Mouse (Mus musculus): ENCODE data around the gene Dlgap1.
A peak's percentile ranks its signal among the peaks of the same experiment; 100 is the strongest.
"Not testable (repeated sequence)": the region's sequence is repeated elsewhere in the genome, so short reads cannot be mapped to it uniquely, and the experiment has no call there.

Gene Dlgap1

GRCm38 (mm10) chr17:70827463-70828179 lies 858.7 kb downstream of the Dlgap1 start:
- DNase-seq = not testable (repeated sequence)

- DNase-seq = no peak
Measured at GRCm38 (mm10) chr17:70828180-70828528, 859.3 kb downstream of the Dlgap1 start.

GRCm38 (mm10) chr17:70828569-70828968 lies 859.7 kb downstream of the Dlgap1 start:
- DNase-seq = no peak

GRCm38 (mm10) chr17:70829217-70829616 lies 860.3 kb downstream of the Dlgap1 start:
- no peak for DNase-seq

GRCm38 (mm10) chr17:70829943-70830715 lies 861.3 kb downstream of the Dlgap1 start:
- DNase-seq = no peak

- DNase-seq = no peak
Measured at GRCm38 (mm10) chr17:70831591-70831990, 862.7 kb downstream of the Dlgap1 start.

- peak; percentile 62 to 71 for DNase-seq
Measured at GRCm38 (mm10) chr17:70832544-70832943, 863.7 kb downstream of the Dlgap1 start.

- peak; percentile 29 to 35 for DNase-seq
Measured at GRCm38 (mm10) chr17:70834430-70834965, 865.6 kb downstream of the Dlgap1 start.

- no peak for DNase-seq
Measured at GRCm38 (mm10) chr17:70835071-70835790, 866.4 kb downstream of the Dlgap1 start.

GRCm38 (mm10) chr17:70836820-70837219 lies 867.9 kb downstream of the Dlgap1 start:
- no peak for DNase-seq

- not testable (repeated sequence) for DNase-seq
Measured at GRCm38 (mm10) chr17:70837474-70837873, 868.6 kb downstream of the Dlgap1 start.

GRCm38 (mm10) chr17:70838031-70838430 lies 869.2 kb downstream of the Dlgap1 start:
- no peak for DNase-seq

- DNase-seq = no peak
Measured at GRCm38 (mm10) chr17:70838533-70838932, 869.7 kb downstream of the Dlgap1 start.

- DNase-seq = no peak
Measured at GRCm38 (mm10) chr17:70843252-70843651, 874.4 kb downstream of the Dlgap1 start.

- peak; percentile 25 to 35 for DNase-seq
Measured at GRCm38 (mm10) chr17:70844971-70845370, 876.1 kb downstream of the Dlgap1 start.

GRCm38 (mm10) chr17:70845543-70845942 lies 876.7 kb downstream of the Dlgap1 start:
- DNase-seq = no peak

- no peak for DNase-seq
Measured at GRCm38 (mm10) chr17:70846111-70846644, 877.3 kb downstream of the Dlgap1 start.

- peak in 1 of 2 experiments; percentile 73 for DNase-seq
Measured at GRCm38 (mm10) chr17:70847086-70847485, 878.2 kb downstream of the Dlgap1 start.

GRCm38 (mm10) chr17:70847751-70848510 lies 879.1 kb downstream of the Dlgap1 start:
- DNase-seq = no peak

- peak; percentile 64 to 74 for DNase-seq
Measured at GRCm38 (mm10) chr17:70848511-70849398, 879.9 kb downstream of the Dlgap1 start.
